Mouse (Mus musculus): Measurements from ENCODE around the gene 4931428F04Rik.
"Not testable (repeated sequence)": the region's sequence is repeated elsewhere in the genome, so short reads cannot be mapped to it uniquely, and the experiment has no call there.

The 4931428F04Rik gene

DNA sequence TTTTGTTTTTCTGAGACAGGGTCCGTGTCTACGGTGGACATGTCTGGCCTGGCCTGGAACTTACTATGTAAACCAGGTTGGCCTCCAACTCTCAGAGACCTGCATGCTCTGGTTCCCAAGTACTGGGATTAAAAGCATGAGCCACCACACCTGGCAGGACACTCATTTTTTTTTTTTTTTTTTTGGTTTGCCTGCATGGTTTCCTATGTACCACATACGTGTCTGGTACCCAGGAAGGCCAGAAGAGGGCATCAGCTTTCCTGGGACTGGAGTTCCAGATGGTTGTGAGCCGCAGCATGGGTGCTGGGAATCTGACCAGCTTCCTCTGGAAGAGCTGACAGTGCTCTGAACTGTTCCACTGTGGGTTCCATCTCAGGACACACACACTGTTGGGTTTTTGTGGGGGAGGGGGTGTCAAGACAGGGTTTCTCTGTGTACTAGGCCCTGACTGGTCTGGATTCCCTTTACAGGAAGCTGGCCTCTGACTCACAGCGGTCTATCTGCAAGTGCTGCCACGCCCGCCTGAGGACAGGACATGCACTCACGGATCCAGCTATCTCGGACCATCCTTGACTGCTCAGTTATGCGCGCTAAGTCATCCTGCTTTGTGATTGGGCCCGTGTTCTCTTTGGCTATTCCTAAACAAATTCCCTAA is 28.2 kb downstream of the 4931428F04Rik start:
- no peak for DNase-seq (ENCODE audit: low spot score in 2 of 2)

DNA sequence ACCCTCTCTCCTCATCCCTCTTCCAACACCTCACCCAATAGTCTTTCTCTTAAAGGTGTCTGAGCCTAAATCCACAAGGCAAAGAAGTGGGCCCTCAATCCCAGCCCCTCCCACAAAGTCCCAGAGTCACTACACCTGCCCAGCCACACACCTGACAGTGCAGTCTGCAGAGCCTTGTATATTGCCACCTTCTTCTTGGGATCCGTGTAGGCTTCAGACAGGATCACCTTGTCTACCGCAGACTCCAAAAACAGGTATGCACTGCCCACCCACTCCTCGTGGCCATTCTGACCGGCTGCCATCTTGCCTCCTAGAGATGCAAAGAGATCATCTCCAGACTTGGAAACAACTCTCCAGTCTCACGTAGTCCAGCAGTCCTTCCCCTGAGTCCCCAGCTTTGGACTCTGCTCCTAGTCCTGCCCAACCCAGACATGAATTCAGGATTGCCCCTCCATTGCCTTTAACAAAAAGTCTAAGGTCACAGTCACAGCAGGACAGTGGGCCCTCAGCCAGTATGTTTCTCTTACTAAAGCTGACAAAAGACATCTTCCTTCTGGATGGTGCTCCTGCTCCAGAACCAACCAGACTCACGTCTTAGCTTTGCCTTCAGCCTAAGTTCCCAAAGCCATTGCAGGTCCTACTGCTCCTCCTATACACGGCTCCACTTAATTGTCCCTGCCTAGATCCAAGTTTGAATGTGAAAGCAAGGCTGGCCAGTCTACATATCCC is 29.1 kb downstream of the 4931428F04Rik start:
- no peak for DNase-seq (ENCODE audit: low spot score in 2 of 2)

DNA sequence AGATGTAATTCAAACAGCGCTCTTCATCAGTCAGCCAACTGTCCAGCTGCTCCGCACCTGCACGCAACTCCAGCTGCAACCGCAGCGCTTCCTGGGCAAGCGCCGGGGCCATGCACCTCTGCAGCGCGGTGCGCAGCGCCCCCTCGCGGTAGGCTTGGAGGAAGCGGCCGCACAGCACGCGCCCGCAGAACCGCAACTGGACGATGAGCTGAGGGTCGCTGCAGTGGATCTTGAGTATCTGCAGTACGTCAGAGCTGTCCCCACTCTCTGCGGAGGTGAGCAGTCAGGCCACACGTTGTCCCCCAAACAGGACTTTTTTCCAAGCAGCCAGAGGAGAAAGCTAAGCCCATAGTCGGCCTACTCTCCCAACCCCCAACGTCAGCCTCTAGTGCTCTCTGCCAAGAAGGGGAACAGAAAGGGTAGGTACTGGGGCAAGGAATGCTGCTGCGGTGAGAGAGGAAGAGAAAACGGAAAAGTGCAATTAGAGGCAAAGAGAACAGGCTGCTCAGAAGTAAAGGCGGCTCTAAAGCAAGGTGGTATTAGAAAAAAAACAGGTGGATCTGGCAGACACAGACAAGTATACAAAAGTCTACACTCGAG is 29.8 kb downstream of the 4931428F04Rik start:
- peak; percentile 60 to 83 for DNase-seq (ENCODE audit: low spot score in 2 of 2)

DNA sequence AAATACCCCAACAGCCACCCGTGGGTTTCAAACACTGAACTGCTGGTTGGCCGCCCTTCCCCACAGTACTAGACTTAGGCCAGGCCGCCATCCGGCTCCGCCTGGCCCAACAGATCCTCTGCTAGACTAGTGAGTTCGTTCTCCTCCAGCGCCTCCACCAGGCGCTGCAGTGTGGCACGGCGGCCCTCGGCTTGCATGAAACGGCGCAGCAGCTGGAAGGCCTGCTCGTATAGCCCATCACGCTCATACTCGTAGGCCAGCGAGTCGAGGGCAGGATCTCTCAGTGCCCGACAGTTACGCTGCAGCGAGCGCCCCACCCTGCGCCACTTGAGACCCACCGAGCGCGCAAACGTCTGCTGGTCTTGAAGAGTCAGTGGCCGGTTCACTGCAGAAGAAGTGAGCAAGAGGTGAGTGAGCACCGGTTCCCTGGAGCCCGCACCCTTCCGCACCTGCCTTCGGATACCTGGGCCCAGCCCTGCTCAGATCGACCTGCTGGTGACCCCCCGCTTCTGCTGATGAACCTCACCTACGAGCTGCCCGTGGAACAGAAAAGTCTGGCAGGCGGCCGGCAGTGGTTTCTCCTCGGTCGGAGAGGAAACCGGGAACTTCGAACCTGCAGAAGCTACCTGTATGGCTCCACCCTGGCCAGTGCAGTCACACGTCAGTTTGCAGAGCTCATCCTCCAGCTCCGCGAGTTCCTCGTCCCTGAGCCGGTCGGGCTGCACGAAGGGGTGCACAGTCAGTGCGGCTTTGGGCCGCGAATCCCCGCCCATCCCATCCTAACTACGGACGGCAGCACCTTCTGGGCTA is 30.5 kb downstream of the 4931428F04Rik start:
- DNase-seq (ENCODE audit: low spot score in 2 of 2), result no peak

DNA sequence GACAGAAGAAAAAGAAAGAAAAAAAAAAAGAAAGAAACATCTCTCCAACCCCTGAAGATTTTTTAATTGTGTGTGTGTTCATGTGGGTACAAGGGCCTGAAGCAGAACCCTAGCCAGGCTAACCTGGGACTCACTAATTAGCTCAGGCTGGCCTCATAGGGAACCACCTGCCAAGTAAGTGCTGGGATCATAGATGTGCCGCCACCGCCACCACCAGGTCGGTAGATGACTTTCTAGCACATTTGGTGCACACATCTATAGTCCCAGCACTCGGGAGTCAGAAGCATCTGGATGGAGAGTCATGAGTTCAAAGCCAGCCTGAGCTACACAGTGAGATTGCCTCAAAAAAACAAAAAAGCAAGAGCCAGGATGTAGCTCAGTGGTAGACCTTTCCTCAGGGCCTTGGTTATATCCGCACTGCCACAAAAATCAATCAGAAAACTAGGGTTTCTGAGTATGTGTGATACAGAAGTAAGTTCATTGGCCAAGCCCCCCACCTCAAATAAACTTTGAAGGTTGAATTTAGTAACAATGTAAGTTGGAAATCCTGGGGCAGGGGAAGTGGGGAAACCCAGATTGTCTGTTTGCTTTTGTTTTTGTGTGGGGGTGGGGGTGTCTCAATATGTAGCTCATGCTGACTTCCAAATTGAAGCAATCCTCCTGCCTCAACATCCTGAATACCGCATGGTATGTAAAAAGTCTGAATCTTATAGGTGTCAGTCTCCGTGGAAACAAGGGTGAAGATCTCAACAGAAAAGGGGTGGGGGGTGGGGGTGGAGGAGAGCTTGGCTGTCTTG is 32.1 kb downstream of the 4931428F04Rik start:
- DNase-seq (ENCODE audit: low spot score in 2 of 2), result no peak

DNA sequence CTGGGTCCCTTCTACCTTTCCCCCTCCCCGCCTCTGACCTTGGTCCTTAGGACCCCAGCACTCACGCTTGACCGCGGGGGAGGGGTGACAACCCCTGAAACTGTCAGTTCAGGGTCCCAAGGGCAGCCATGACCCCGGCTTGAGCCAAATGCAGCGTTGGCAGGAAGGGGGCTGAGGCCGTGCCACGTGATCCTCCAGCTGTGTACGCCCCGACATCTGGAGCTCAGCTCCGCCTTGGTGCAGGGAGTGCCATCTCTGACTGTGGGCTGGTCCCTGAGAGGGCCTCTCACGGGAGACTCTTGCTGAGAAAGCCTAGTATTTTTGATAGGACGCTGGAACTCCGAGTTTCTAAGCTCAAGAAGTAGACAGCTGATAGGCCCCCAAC is 34.7 kb downstream of the 4931428F04Rik start, which contains the start of gene B3gnt9:
B3gnt9 (minus strand) TSS at position 188 of the 385 bp plus-strand sequence.
- peak; percentile 68 to 74 for DNase-seq (ENCODE audit: low spot score in 2 of 2)

GRCm38 (mm10) chr8:105254152-105254965 is 35.3 kb downstream of the 4931428F04Rik start:
- peak; percentile 90 to 98 for DNase-seq (ENCODE audit: low spot score in 2 of 2)

GRCm38 (mm10) chr8:105253766-105254151 is 35.9 kb downstream of the 4931428F04Rik start:
- peak in 1 of 2 experiments; percentile 21 for DNase-seq (ENCODE audit: low spot score in 2 of 2)

DNA sequence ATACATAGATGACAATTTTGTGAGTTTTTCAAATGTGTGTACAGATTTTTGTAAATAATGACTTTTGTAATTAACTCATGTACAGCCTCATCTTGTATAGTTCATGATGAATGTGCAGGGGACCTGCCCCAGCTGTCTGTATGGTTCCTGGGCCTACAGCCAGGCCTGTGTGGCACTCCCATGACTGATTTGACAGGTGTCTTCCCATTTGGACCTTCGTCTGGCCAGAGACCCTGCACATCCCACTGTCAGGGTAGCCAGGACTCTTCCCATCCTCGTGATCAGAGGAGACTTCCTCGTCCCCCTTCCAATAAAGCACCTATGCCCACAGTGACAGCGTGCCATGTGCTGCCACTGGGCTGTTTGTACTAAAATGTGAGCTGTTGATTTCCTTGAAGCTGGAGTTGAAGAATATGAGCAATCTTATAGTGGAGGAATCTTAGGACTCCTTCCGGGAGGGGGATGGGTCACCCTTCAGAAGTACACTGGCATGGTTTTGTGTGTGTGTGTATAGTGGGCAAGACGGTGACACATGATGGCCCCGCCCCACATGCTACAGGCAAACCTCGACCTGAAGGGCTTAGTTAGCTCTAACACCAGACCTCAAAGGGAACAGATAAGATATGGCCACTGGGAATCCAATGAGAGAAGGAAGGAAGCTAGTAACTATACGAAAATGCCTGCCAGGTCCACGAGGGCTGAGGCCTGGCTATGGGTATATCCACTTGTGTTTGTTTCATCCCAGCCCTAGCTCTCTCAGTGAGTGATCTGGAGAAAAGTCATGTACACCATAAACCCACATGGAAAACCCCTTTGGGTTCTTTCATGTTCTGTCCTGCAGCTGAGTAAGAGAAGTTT is 36.8 kb downstream of the 4931428F04Rik start:
- no peak for DNase-seq (ENCODE audit: low spot score in 2 of 2)

GRCm38 (mm10) chr8:105251954-105252353 is 37.7 kb downstream of the 4931428F04Rik start:
- DNase-seq (ENCODE audit: low spot score in 2 of 2), result no peak

GRCm38 (mm10) chr8:105241016-105241415 is 48.6 kb downstream of the 4931428F04Rik start:
- no peak for DNase-seq (ENCODE audit: low spot score in 2 of 2)

- no peak for DNase-seq (ENCODE audit: low spot score in 2 of 2)
Measured at GRCm38 (mm10) chr8:105237442-105238142, 52.1 kb downstream of the 4931428F04Rik start.

- no peak for DNase-seq (ENCODE audit: low spot score in 2 of 2)
Measured at GRCm38 (mm10) chr8:105235206-105235605, 54.5 kb downstream of the 4931428F04Rik start.

- no peak for DNase-seq (ENCODE audit: low spot score in 2 of 2)
Measured at GRCm38 (mm10) chr8:105233126-105233935, 56.3 kb downstream of the 4931428F04Rik start.

DNA sequence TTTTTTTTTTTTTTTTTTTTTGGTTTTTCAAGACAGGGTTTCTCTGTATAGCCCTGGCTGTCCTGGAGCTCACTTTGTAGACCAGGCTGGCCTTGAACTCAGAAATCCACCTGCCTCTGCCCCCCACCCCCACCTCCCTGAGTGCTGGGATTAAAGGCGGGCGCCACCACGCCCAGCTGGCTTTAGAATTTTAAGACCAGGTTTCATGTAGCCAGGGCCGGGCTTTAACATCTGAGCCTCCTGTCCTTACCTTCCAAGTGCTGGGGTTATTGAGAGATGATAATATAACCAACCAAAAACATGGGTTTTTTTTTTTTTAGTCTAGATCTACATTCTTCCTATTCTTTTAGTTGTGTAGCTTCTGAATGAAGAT is 57.4 kb downstream of the 4931428F04Rik start:
- not testable (repeated sequence) for DNase-seq (ENCODE audit: low spot score in 2 of 2)

GRCm38 (mm10) chr8:105231503-105232320 is 58.0 kb downstream of the 4931428F04Rik start:
- no peak for DNase-seq (ENCODE audit: low spot score in 2 of 2)

All from thymus, postnatal 10 days (tissue).